Mouse (Mus musculus) ES-E14 (cell line): ENCODE results near the gene Itpr1.

Experiments
- CHD2 ChIP-seq: IDR thresholded peaks from 2 replicates; pipeline ENCODE4 v1.6.1; 2014; ENCODE audit warnings: mild to moderate bottlenecking, low read depth, low read length, inconsistent platforms
- MAFK ChIP-seq: IDR thresholded peaks from 2 replicates; pipeline ENCODE4 v1.6.1; 2014; ENCODE audit warnings: mild to moderate bottlenecking, low read depth, low read length, inconsistent platforms; ENCODE audit not compliant: insufficient read depth
- ZC3H11A ChIP-seq: IDR thresholded peaks from 2 replicates; pipeline ENCODE4 v1.6.1; 2012; ENCODE audit warnings: low read depth, mild to moderate bottlenecking, inconsistent platforms, low read length, borderline replicate concordance
- ZNF384 ChIP-seq: IDR thresholded peaks from 2 replicates; pipeline ENCODE4 v1.6.1; 2012; ENCODE audit warnings: low read depth, low read length, inconsistent platforms

DNA sequence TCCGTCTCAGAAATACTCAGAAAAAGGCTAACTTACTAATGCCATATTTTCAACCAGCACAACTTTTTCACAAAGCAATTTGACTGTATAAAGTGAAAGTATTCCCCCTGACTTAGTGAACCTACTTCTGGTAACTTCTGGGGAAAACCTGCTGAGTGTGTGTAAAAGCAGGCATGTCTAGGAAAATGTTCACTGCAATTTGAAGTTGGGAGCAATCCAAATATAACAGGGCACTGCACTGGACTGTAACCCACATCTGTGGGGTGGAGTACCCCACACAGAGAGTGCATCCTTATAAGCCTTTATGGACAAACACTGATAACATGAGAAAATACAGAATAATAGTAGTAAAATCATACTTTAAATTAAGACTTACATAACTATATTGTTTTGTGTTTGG lies 303.4 kb downstream of the Itpr1 start:
- TF ChIP-seq CHD2 (no peak), ZC3H11A (no peak), MAFK (no peak), ZNF384 (no peak)
